Mouse (Mus musculus) ES-E14 (cell line): ENCODE data around the gene Ctnna3.

Experiments
- MAFK ChIP-seq: IDR thresholded peaks from 2 replicates; pipeline ENCODE4 v1.6.1; 2014; ENCODE audit warnings: mild to moderate bottlenecking, low read depth, low read length, inconsistent platforms; ENCODE audit not compliant: insufficient read depth
- ZNF384 ChIP-seq: IDR thresholded peaks from 2 replicates; pipeline ENCODE4 v1.6.1; 2012; ENCODE audit warnings: low read depth, low read length, inconsistent platforms

DNA sequence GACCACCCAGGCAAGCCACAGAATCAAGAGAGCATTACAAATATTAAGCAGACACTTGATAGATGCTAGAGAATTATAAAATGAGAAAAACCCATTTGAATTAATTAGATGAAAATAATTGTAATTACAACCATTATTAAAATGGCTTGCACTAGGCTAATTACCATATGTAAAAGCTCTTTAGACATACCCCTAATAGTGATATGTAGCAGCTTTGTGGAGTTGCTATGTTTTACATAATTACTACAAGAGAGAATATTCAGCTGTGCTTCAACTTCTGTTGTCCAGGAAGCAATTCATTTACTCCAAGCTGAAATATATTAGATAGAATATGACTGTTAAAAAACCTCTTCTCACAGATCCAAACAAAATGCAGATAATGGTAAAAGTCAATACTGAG lies 1209.2 kb downstream of the Ctnna3 start:
- TF ChIP-seq MAFK, result no peak
- no peak for TF ChIP-seq ZNF384
